Mouse (Mus musculus) myocyte (in vitro differentiated cells): ENCODE results near the gene Sdhb. TPM values are rescaled to one million over a fixed set of nuclear protein-coding genes. Genes with fewer than 3 reads are reported as not detected.

Source experiments
- H3K27me3 ChIP-seq: one replicate; pipeline ENCODE4 v1.6.1; 2011; ENCODE audit not compliant: control insufficient read depth, insufficient read depth, insufficient read length
- H3K36me3 ChIP-seq: one replicate; pipeline ENCODE4 v1.6.1; 2011; ENCODE audit not compliant: control insufficient read depth, insufficient read depth
- H3K4me2 ChIP-seq: one replicate; pipeline ENCODE4 v1.6.1; 2011; ENCODE audit warnings: low read depth, control low read depth
- H3K4me3 ChIP-seq: one replicate; pipeline ENCODE4 v1.5.1; 2011; ENCODE audit warnings: mild to moderate bottlenecking, control low read depth, moderate library complexity
- H3K79me2 ChIP-seq: one replicate; pipeline ENCODE4 v1.6.1; 2011; ENCODE audit not compliant: control insufficient read depth, insufficient read depth
- H3ac ChIP-seq: one replicate; pipeline ENCODE4 v1.6.1; 2011; ENCODE audit not compliant: control insufficient read depth, insufficient read length
- CEBPB ChIP-seq: IDR thresholded peaks from 2 replicates; pipeline ENCODE4 v1.6.1; 2011; ENCODE audit warnings: mild to moderate bottlenecking, moderate library complexity; ENCODE audit not compliant: poor library complexity, insufficient read depth, severe bottlenecking
- E2F4 ChIP-seq: IDR thresholded peaks from one replicate; pipeline ENCODE4 v1.6.1; 2011; ENCODE audit warnings: mild to moderate bottlenecking, control low read depth, moderate library complexity; ENCODE audit not compliant: insufficient read depth
- MAX ChIP-seq: IDR thresholded peaks from one replicate; pipeline ENCODE4 v1.6.1; 2011; ENCODE audit warnings: low read depth, mild to moderate bottlenecking, control low read depth
- MYOD1 ChIP-seq, 3 experiments: IDR thresholded peaks; one replicate each; pipeline ENCODE4 v1.6.1; 2011; ENCODE audit warnings: control low read depth in 2 of 3, low read depth in 2 of 3, mild to moderate bottlenecking in 2 of 3, moderate library complexity in 1 of 3; ENCODE audit not compliant: insufficient read length in 2 of 3, control insufficient read depth in 1 of 3
- MYOG ChIP-seq, 3 experiments: IDR thresholded peaks; one replicate each; pipeline ENCODE4 v1.6.1; 2011; ENCODE audit warnings: control low read depth in 2 of 3, low read depth in 2 of 3, mild to moderate bottlenecking in 2 of 3; ENCODE audit not compliant: insufficient read length in 2 of 3, control insufficient read depth in 1 of 3, insufficient read depth in 1 of 3
- POLR2A ChIP-seq: IDR thresholded peaks from one replicate; pipeline ENCODE4 v1.6.1; 2011; ENCODE audit warnings: low read depth, mild to moderate bottlenecking, control low read depth, moderate library complexity; ENCODE audit not compliant: insufficient read length
- POLR2AphosphoS2 ChIP-seq: IDR thresholded peaks from one replicate; pipeline ENCODE4 v1.6.1; 2011; ENCODE audit warnings: low read depth, control low read depth; ENCODE audit not compliant: insufficient read length
- REST ChIP-seq: IDR thresholded peaks from one replicate; pipeline ENCODE4 v1.6.1; 2011; ENCODE audit warnings: mild to moderate bottlenecking, control low read depth, moderate library complexity; ENCODE audit not compliant: insufficient read depth, insufficient read length
- SRF ChIP-seq: IDR thresholded peaks from one replicate; pipeline ENCODE4 v1.6.1; 2011; ENCODE audit warnings: low read depth; ENCODE audit not compliant: control insufficient read depth, insufficient read length
- TCF12 ChIP-seq: IDR thresholded peaks from one replicate; pipeline ENCODE4 v1.6.1; 2011; ENCODE audit warnings: mild to moderate bottlenecking, control low read depth; ENCODE audit not compliant: poor library complexity, insufficient read depth, severe bottlenecking
- TCF3 ChIP-seq: IDR thresholded peaks from one replicate; pipeline ENCODE4 v1.6.1; 2011; ENCODE audit warnings: low read depth, control low read depth; ENCODE audit not compliant: insufficient read length
- USF1 ChIP-seq: IDR thresholded peaks from one replicate; pipeline ENCODE4 v1.6.1; 2011; ENCODE audit warnings: low read depth, mild to moderate bottlenecking, control low read depth, moderate library complexity
- polyA plus RNA-seq: library from polyadenylated mRNA; unstranded; fragments of >200 nt; fragmentation: generic; extraction: Trizol; gene quantifications from one replicate; pipeline ENCODE4 v1.2.1, GENCODE M21; 2012; ENCODE audit warnings: missing spikeins

Gene Sdhb
- polyA plus RNA-seq, 1 experiment, result 421 TPM

DNA sequence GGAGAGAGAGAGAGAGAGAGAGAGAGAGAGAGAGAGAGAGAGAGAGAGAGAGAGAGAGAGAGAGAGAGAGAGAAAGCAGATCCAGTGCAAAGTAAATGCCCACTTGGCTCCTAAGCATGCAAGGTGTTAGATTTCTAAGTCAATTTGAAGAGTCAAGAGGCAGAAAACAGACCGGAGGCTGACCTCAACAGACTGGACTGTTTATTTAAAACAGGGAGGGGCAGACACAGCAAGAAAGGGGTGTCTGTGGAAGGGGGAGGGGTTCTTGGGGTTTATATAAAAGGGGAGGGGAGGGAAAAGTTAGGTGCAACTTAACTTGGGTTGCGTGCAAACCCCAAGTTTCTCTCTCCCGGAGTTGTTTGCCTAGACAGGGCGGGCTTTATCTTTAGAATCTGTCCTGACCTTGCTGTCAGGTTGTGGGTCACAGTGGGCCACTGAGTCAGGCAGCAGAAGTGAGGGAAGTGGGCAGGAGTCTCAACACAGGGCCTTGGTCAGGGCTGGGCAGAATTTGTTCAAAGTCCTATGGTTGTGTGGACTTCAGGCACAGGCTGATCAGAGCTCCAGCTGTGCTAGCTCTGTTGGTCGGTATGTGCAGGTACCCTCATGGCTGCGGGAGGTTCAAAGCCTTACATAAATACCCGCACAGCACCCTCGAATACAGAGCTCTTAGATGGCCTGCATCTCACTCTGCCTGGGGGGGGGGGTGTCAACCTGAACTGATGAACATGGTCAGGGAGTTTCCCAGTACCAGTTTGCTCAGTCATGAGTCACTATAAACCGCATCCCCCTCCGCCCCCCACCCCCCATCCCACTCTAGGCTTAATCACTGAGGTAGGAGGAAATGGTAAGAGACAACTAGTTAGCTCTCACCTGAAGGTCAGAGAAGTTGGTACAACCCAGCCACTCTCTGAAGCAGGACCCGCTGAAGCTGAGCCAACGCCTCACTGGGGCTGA is 13.2 kb upstream of the Sdhb start:
- TF ChIP-seq SRF (no peak), REST (no peak), TCF12 (no peak), CEBPB (no peak), TCF3 (no peak), MAX (no peak), MYOD1 (IDR thresholded peaks at IDR 0.05; ENCODE audit: control insufficient read depth in 1 of 3, insufficient read length in 2 of 3, low read depth in 2 of 3) (no peak), POLR2AphosphoS2 (no peak), POLR2A (no peak), MYOG (IDR thresholded peaks at IDR 0.05; ENCODE audit: control insufficient read depth in 1 of 3, insufficient read depth in 1 of 3, insufficient read length in 2 of 3, low read depth in 2 of 3) (no peak), E2F4 (no peak), USF1 (no peak)

DNA sequence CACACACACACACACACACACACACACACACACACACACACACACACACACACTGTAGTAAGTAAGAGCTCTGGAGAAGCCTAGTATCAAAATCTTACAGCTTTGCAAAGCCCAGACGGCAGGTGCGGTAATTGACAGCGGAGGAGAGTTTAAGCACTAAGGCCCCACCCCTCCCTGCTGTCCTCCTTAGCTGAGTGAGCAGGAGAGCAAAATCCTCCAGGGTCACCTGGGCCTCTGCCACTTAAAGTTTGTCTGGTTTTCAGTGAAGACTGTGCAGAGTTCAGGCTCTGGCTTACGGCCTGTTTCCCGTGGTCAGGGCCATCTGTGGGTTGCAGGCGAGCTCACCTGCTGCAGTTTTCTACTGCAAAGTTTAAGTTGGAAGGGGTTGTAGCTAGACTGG is 12.5 kb upstream of the Sdhb start:
- Histone ChIP-seq H3K4me2 (no peak overlapping the region), H3K27me3 (no peaks in the 10 kb centered on the region), H3K36me3 (no peaks in the 10 kb centered on the region), H3ac (no peak overlapping the region), H3K4me3 (no peak overlapping the region), H3K79me2 (no peaks in the 10 kb centered on the region)
- TF ChIP-seq POLR2A (no peak), MYOD1 (IDR thresholded peaks at IDR 0.05; ENCODE audit: control insufficient read depth in 1 of 3, insufficient read length in 2 of 3, low read depth in 2 of 3) (peak in 1 of 3 experiments; percentile 14)

More for the DNA sequence above, 13.2 kb upstream of the Sdhb start:
- H3K27me3 ChIP-seq, result no peaks in the 10 kb centered on the region
- H3K4me3 ChIP-seq, result no peak overlapping the region
- H3K4me2 ChIP-seq, result peak overlapping the region; percentile 58
- no peaks in the 10 kb centered on the region for H3K79me2 ChIP-seq
- H3K36me3 ChIP-seq, result no peaks in the 10 kb centered on the region
- H3ac ChIP-seq, result no peak overlapping the region

DNA sequence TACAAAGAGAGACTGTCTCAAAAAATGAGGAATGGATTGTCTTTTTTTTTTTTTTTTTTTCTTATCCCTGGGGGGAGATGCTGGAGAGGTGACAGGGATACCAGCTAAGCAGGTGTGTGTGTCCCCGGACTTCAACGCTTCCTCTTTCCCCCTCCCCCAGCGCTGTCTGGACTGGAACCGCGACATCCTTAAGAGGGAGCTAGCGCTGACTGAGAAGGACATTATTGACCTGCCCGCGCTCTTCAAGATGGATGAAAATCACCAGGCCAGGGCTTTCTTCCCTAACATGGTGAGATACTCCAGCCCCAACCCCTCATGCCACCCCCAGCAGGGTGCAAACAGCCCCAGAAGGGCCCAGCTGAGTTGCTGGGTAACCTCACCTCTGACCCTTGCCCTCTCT is 12.0 kb upstream of the Sdhb start:
- Histone ChIP-seq H3K4me3 (no peak overlapping the region), H3ac (no peak overlapping the region), H3K36me3 (no peaks in the 10 kb centered on the region), H3K79me2 (no peaks in the 10 kb centered on the region), H3K27me3 (no peaks in the 10 kb centered on the region), H3K4me2 (no peak overlapping the region)
- no peak for TF ChIP-seq TCF12
- TF ChIP-seq SRF, result no peak
- no peak for TF ChIP-seq E2F4
- TF ChIP-seq TCF3, result no peak
- no peak for TF ChIP-seq MYOG (IDR thresholded peaks at IDR 0.05; ENCODE audit: control insufficient read depth in 1 of 3, insufficient read depth in 1 of 3, insufficient read length in 2 of 3, low read depth in 2 of 3)
- no peak for TF ChIP-seq USF1
- TF ChIP-seq CEBPB, result no peak
- TF ChIP-seq MYOD1 (IDR thresholded peaks at IDR 0.05; ENCODE audit: control insufficient read depth in 1 of 3, insufficient read length in 2 of 3, low read depth in 2 of 3), result no peak
- TF ChIP-seq MAX, result no peak
- no peak for TF ChIP-seq POLR2A
- TF ChIP-seq POLR2AphosphoS2, result no peak
- TF ChIP-seq REST, result no peak

DNA sequence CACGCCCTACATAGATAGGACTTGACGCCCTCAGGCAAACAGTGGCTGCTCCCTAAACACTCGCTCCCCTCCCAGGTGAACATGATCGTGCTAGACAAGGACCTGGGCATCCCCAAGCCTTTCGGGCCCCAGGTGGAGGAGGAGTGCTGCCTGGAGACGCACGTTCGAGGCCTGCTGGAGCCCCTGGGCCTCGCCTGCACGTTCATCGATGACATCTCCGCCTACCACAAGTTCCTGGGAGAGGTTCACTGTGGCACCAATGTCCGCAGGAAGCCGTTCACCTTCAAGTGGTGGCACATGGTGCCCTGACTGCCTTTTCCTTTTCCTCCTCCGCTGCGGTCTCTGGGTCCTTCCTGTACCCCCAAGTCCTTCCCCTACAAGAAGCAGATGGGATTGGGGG is 11.4 kb upstream of the Sdhb start:
- TF ChIP-seq REST (no peak), USF1 (no peak), MAX (no peak), MYOG (IDR thresholded peaks at IDR 0.05; ENCODE audit: control insufficient read depth in 1 of 3, insufficient read depth in 1 of 3, insufficient read length in 2 of 3, low read depth in 2 of 3) (no peak), POLR2A (no peak), TCF3 (no peak), POLR2AphosphoS2 (no peak), CEBPB (no peak), SRF (no peak), MYOD1 (IDR thresholded peaks at IDR 0.05; ENCODE audit: control insufficient read depth in 1 of 3, insufficient read length in 2 of 3, low read depth in 2 of 3) (no peak), E2F4 (no peak), TCF12 (no peak)
- Histone ChIP-seq H3K4me3 (no peak overlapping the region), H3K36me3 (no peaks in the 10 kb centered on the region), H3K27me3 (no peaks in the 10 kb centered on the region), H3K4me2 (no peak overlapping the region), H3K79me2 (no peaks in the 10 kb centered on the region), H3ac (no peak overlapping the region)

DNA sequence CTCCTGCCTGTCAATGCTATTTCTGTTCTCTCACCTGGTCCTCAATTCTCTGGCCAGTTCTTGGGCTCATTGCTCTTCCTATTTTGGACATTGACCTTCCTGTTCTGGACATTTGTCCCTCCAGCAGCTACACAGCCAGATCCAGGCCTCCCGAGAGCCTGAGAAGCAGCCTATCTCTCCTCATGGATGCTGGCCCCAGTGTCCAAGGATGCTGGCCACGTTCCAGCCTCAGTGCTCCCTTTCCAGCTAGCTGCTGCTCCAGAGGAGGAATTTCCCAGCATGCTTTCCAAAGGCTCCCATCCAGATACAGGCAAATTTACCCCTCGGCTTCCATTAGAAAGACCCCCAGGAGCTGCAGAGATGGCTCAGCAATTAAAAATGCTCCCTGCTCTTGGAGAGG is 10.4 kb upstream of the Sdhb start:
- TF ChIP-seq TCF3 (no peak), REST (no peak), CEBPB (no peak), USF1 (no peak), MAX (no peak), E2F4 (no peak), POLR2A (no peak), MYOG (IDR thresholded peaks at IDR 0.05; ENCODE audit: control insufficient read depth in 1 of 3, insufficient read depth in 1 of 3, insufficient read length in 2 of 3, low read depth in 2 of 3) (no peak)
- Histone ChIP-seq H3K27me3 (no peaks in the 10 kb centered on the region), H3K79me2 (no peaks in the 10 kb centered on the region), H3K36me3 (no peaks in the 10 kb centered on the region), H3K4me2 (no peak overlapping the region), H3K4me3 (no peak overlapping the region), H3ac (no peak overlapping the region)
